Mouse (Mus musculus) limb, embryonic 10.5 days (tissue): Measurements from ENCODE around the gene Krtap4-8. TPM values are rescaled to one million over a fixed set of nuclear protein-coding genes. Genes with fewer than 3 reads are reported as not detected.

Experiments used
- polyA plus RNA-seq: library from polyadenylated mRNA; unstranded; fragments of >200 nt; fragmentation: Nextera tagmentation; extraction: Ambion mirVana; gene quantifications from 2 replicates; pipeline ENCODE4 v1.2.1, GENCODE M21; 2016

Krtap4-8 gene
- polyA plus RNA-seq, 1 experiment from 2014 or later, result not detected

Other genes starting within 250 kb of the Krtap4-8 start
- not detected in 2 replicates for gene Krt40, start 237.5 kb downstream of the Krtap4-8 start, polyA plus RNA-seq
- not detected in 2 replicates for gene Krtap3-3, start 229.8 kb downstream of the Krtap4-8 start, polyA plus RNA-seq
- not detected in 2 replicates for gene Krtap3-2, start 223.9 kb downstream of the Krtap4-8 start, polyA plus RNA-seq
- gene Gm11939, start 221.2 kb downstream of the Krtap4-8 start, polyA plus RNA-seq, result not detected in 2 replicates
- not detected in 2 replicates for gene Krtap3-1, start 214.1 kb downstream of the Krtap4-8 start, polyA plus RNA-seq
- gene Krtap1-5, start 199.7 kb downstream of the Krtap4-8 start, polyA plus RNA-seq, result not detected in 2 replicates
- not detected in 2 replicates for gene Krtap1-4, start 197.1 kb downstream of the Krtap4-8 start, polyA plus RNA-seq
- not detected in 2 replicates for gene Krtap1-3, start 189.4 kb downstream of the Krtap4-8 start, polyA plus RNA-seq
- gene Krtap9-3, start 182.6 kb downstream of the Krtap4-8 start, polyA plus RNA-seq, result not detected in 2 replicates
- gene Gm11938, start 177.4 kb downstream of the Krtap4-8 start, polyA plus RNA-seq, result not detected in 2 replicates
- not detected in 2 replicates for gene Gm11937, start 170.5 kb downstream of the Krtap4-8 start, polyA plus RNA-seq
- gene Krtap2-4, start 165.9 kb downstream of the Krtap4-8 start, polyA plus RNA-seq, result not detected in 2 replicates
- gene Gm11562, start 160.3 kb downstream of the Krtap4-8 start, polyA plus RNA-seq, result not detected in 2 replicates
- gene Krtap4-1, start 152.5 kb downstream of the Krtap4-8 start, polyA plus RNA-seq, result not detected in 2 replicates
- not detected in 2 replicates for gene Krtap4-2, start 145.6 kb downstream of the Krtap4-8 start, polyA plus RNA-seq
- gene Krtap4-7, start 136.6 kb downstream of the Krtap4-8 start, polyA plus RNA-seq, result not detected in 2 replicates
- not detected in 2 replicates for gene Gm11555, start 130.5 kb downstream of the Krtap4-8 start, polyA plus RNA-seq
- not detected in 2 replicates for gene Gm11563, start 121.7 kb downstream of the Krtap4-8 start, polyA plus RNA-seq
- gene Krtap4-6, start 114.7 kb downstream of the Krtap4-8 start, polyA plus RNA-seq, result not detected in 2 replicates
- gene Gm14190, start 90.0 kb downstream of the Krtap4-8 start, polyA plus RNA-seq, result not detected in 2 replicates
- gene Gm14180, start 46.4 kb downstream of the Krtap4-8 start, polyA plus RNA-seq, result not detected in 2 replicates
- gene Gm11595, start 7.8 kb downstream of the Krtap4-8 start, polyA plus RNA-seq, result not detected in 2 replicates
- not detected in 2 replicates for gene Krtap4-9, start 4.5 kb upstream of the Krtap4-8 start, polyA plus RNA-seq
- not detected in 2 replicates for gene Gm11596, start 12.8 kb upstream of the Krtap4-8 start, polyA plus RNA-seq
- gene Gm11569, start 18.2 kb upstream of the Krtap4-8 start, polyA plus RNA-seq, result not detected in 2 replicates
- not detected in 2 replicates for gene Gm11554, start 23.7 kb upstream of the Krtap4-8 start, polyA plus RNA-seq
- not detected in 2 replicates for gene Krtap4-13, start 29.2 kb upstream of the Krtap4-8 start, polyA plus RNA-seq
- not detected in 2 replicates for gene Gm11564, start 35.0 kb upstream of the Krtap4-8 start, polyA plus RNA-seq
- gene 2300003K06Rik, start 57.4 kb upstream of the Krtap4-8 start, polyA plus RNA-seq, result not detected in 2 replicates
- not detected in 2 replicates for gene Krtap4-16, start 70.9 kb upstream of the Krtap4-8 start, polyA plus RNA-seq
- not detected in 2 replicates for gene Gm11568, start 77.2 kb upstream of the Krtap4-8 start, polyA plus RNA-seq
- gene Gm11559, start 83.8 kb upstream of the Krtap4-8 start, polyA plus RNA-seq, result not detected in 2 replicates
- not detected in 2 replicates for gene Krtap9-1, start 92.7 kb upstream of the Krtap4-8 start, polyA plus RNA-seq
- gene Gm11567, start 98.5 kb upstream of the Krtap4-8 start, polyA plus RNA-seq, result not detected in 2 replicates
- gene Krtap31-1, start 127.2 kb upstream of the Krtap4-8 start, polyA plus RNA-seq, result not detected in 2 replicates
- not detected in 2 replicates for gene Gm11565, start 134.0 kb upstream of the Krtap4-8 start, polyA plus RNA-seq
- not detected in 2 replicates for gene Krtap31-2, start 155.6 kb upstream of the Krtap4-8 start, polyA plus RNA-seq
- gene Krtap9-5, start 167.8 kb upstream of the Krtap4-8 start, polyA plus RNA-seq, result not detected in 2 replicates
- gene Krtap29-1, start 198.3 kb upstream of the Krtap4-8 start, polyA plus RNA-seq, result not detected in 2 replicates
- not detected in 2 replicates for gene Krtap16-1, start 205.9 kb upstream of the Krtap4-8 start, polyA plus RNA-seq
- 0.68 and 0.90 TPM in 2 replicates for gene Krtap17-1, start 213.3 kb upstream of the Krtap4-8 start, polyA plus RNA-seq
- gene Krt33a, start 235.5 kb upstream of the Krtap4-8 start, polyA plus RNA-seq, result not detected in 2 replicates
- not detected in 2 replicates for gene Krt33b, start 249.2 kb upstream of the Krtap4-8 start, polyA plus RNA-seq